Comparison of ENCODE assay signal across 30 mouse cellular contexts in genomic region chrX:140831706-140832105, GRCm38 (mm10). TPM values are rescaled to one million over a fixed set of nuclear protein-coding genes. Genes with fewer than 3 reads are reported as not detected.
A peak's percentile ranks its signal among the peaks of the same experiment; 100 is the strongest.
DNase-seq lines count a peak whose midpoint lies in the region; TF ChIP-seq lines count a peak whose summit lies in the region.
"Had no signal": no experiment of that assay in that cellular context is flagged by ENCODE, and none has a peak within 500 bp of the region (broad histone marks: within the 10 kb centered on the region; RNA-seq: fewer than 3 reads in every experiment).

No protein-coding gene starts in this region.

- no peaks in the 10 kb centered on the region for H3K36me3 ChIP-seq in heart, adult 2 months (ENCODE audit: control insufficient read depth, insufficient read depth, low read length)
- H3K36me3 ChIP-seq: embryonic facial prominence, embryonic 15.5 days; G1E; heart, embryonic 12.5 days; hindbrain, embryonic 15.5 days had no signal

- H3K4me3 ChIP-seq in heart, adult 2 months = no peak overlapping the region
- H3K4me3 ChIP-seq: embryonic facial prominence, embryonic 15.5 days; erythroblast, embryonic 14.5 days; heart, embryonic 12.5 days; hindbrain, embryonic 15.5 days had no signal

- H3K27ac ChIP-seq in heart, adult 2 months = no peak overlapping the region
- H3K27ac ChIP-seq: embryonic facial prominence, embryonic 15.5 days; hindbrain, embryonic 15.5 days had no signal

- H3K79me2 ChIP-seq in heart, adult 2 months (replicated peaks; ENCODE audit: control insufficient read depth, insufficient read depth, low read length) = no peaks in the 10 kb centered on the region

- no peak for TF ChIP-seq EP300 in heart, adult 2 months (IDR thresholded peaks at IDR 0.05; ENCODE audit: insufficient read depth, low read depth, low read length)

- H3K27me3 ChIP-seq in heart, adult 2 months (ENCODE audit: control insufficient read depth, insufficient read depth, low read length) = no peaks in the 10 kb centered on the region
- H3K27me3 ChIP-seq: embryonic facial prominence, embryonic 15.5 days; heart, embryonic 12.5 days; hindbrain, embryonic 15.5 days had no signal

- WGBS in heart, adult 2 months = 54% methylated on average over 4 of the region's 4 CpGs

- H3K4me1 ChIP-seq in heart, adult 2 months (ENCODE audit: control insufficient read depth, insufficient read depth, low read length) = no peaks in the 10 kb centered on the region
- H3K4me1 ChIP-seq: embryonic facial prominence, embryonic 15.5 days; heart, embryonic 12.5 days; hindbrain, embryonic 15.5 days had no signal

- TF ChIP-seq POLR2A in heart, adult 2 months (IDR thresholded peaks at IDR 0.05; ENCODE audit: insufficient read depth, low read depth, low read length) = no peak

- no peak for TF ChIP-seq CTCF in heart, adult 2 months (IDR thresholded peaks at IDR 0.05)

- intact Hi-C loops in heart, postnatal 10 days (cut with DNase I) = no loop called here
- intact Hi-C loops in heart, adult 2 months (cut with DNase I) = no loop called here

- H3K9ac ChIP-seq in heart, adult 2 months (ENCODE audit: low read depth, low read length) = no peak overlapping the region
- H3K9ac ChIP-seq: embryonic facial prominence, embryonic 15.5 days; forebrain, postnatal 0 days; heart, embryonic 12.5 days; hindbrain, embryonic 15.5 days had no signal

- peak; percentile 4 to 7 for DNase-seq in heart, postnatal 10 days
- no peak for DNase-seq in heart, adult 2 months
- peak; percentile 18 for DNase-seq in lung, postnatal 10 days
- DNase-seq in lung, postnatal 25 days (ENCODE audit: low spot score) = no peak
- DNase-seq in 3T3-L1 (ENCODE audit: low read depth, low spot score) (peak; percentile 72), adipocyte (ENCODE audit: low spot score) (peak; percentile 6)
- no peak for DNase-seq in right cerebral cortex, adult 18-20 months
- DNase-seq in cerebellum, adult 9-10 months = no peak
- DNase-seq: adrenal gland, adult 2 months; adrenal gland, postnatal 25 days; cerebellum, adult 2 months; cerebellum, postnatal 14 days; embryo, embryonic 11 days; forebrain, postnatal 0 days; gastrocnemius, postnatal 14 days; heart, postnatal 36 days had no signal

RNA-seq across cellular contexts. Expression of gene Tex13b, which starts 18.5 kb away (rescaled TPM):
- total RNA-seq in heart, postnatal 10 days (2021) = not detected
- not detected for total RNA-seq in heart, adult 2 months (2021)
- not detected in 2 replicates for polyA plus RNA-seq in heart, adult 2 months (2012; rRNA removed)
- total RNA-seq: adrenal gland, adult 2 months; adrenal gland, postnatal 25 days; common myeloid progenitor, adult 5-6 weeks; forebrain, postnatal 0 days; G1E; gastrocnemius, adult 18-20 months; gastrocnemius, postnatal 14 days; heart, adult 8-10 months; heart, postnatal 36 days had no signal
- polyA plus RNA-seq: adrenal gland, adult 2 months; cerebellum, adult 2 months; embryonic facial prominence, embryonic 11.5 days; erythroblast, embryonic 14.5 days; forebrain, embryonic 11.5 days; forebrain, postnatal 0 days; G1E; gonadal fat pad, adult 2 months; heart, embryonic 12.5 days; heart, embryonic 16.5 days; hindbrain, embryonic 11.5 days; hindbrain, embryonic 15.5 days; Patski had no signal

Comparison
In these comparisons a context has a peak if more than half of its experiments do, and no peak if none do; other contexts are left out.
1. DNase-seq: peak in heart, postnatal 10 days (2 of 2), lung, postnatal 10 days (single experiment), 3T3-L1 (single experiment) and adipocyte (single experiment); none in heart, adult 2 months (0 of 2), lung, postnatal 25 days (single experiment), right cerebral cortex, adult 18-20 months (single experiment) and cerebellum, adult 9-10 months (single experiment).